Comparison of ENCODE assay signal across 26 mouse cellular contexts in genomic region chr16:70550835-70551234, GRCm38 (mm10).
DNase-seq lines count a peak whose midpoint lies in the region; ATAC-seq and TF ChIP-seq lines count a peak whose summit lies in the region.
"Had no signal": no experiment of that assay in that cellular context is flagged by ENCODE, and none has a peak within 500 bp of the region (broad histone marks: within the 10 kb centered on the region; RNA-seq: fewer than 3 reads in every experiment).

No protein-coding gene starts in this region.

- 0 out of 2 replicates have a peak, but pooled peaks have one; percentile 46 for ATAC-seq in forebrain, embryonic 11.5 days (replicated peaks; ENCODE audit: low FRiP score)
- no peak for ATAC-seq in forebrain, postnatal 0 days
- peak; percentile 86 for ATAC-seq in midbrain, embryonic 11.5 days (ENCODE audit: low FRiP score)
- no peak for ATAC-seq in midbrain, embryonic 14.5 days (ENCODE audit: low FRiP score, low TSS enrichment)
- ATAC-seq: activated CD4-positive, CD25-positive, alpha-beta regulatory T cell, adult 4 months; forebrain, embryonic 15.5 days; hindbrain, postnatal 0 days had no signal

- no peak for DNase-seq in forebrain, embryonic 11.5 days (ENCODE audit: low spot score)
- no peak for DNase-seq in forebrain, postnatal 0 days
- no peak for DNase-seq in midbrain, embryonic 11.5 days (ENCODE audit: low spot score, missing footprints)
- no peak for DNase-seq in midbrain, embryonic 14.5 days
- DNase-seq in embryo, embryonic 10 days (ENCODE audit: low spot score), result peak; percentile 43
- DNase-seq in embryo, embryonic 9.5 days (ENCODE audit: extremely low spot score), result peak; percentile 28
- no peak for DNase-seq in left cerebral cortex, adult 8-10 months (ENCODE audit: low spot score in 2 of 2)
- DNase-seq: adrenal gland, adult 8-10 months; adrenal gland, postnatal 36 days; cerebellum, adult 18-20 months; cerebellum, adult 9-10 months; cerebellum, postnatal 14 days; gastrocnemius, postnatal 10 days; gastrocnemius, postnatal 36 days; heart, adult 2 months; heart, postnatal 14 days; heart, postnatal 4 days had no signal

- no peaks in the 10 kb centered on the region for H3K4me1 ChIP-seq in forebrain, embryonic 11.5 days (replicated peaks; ENCODE audit: control insufficient read depth, insufficient read depth, low read length)
- H3K4me1 ChIP-seq in forebrain, postnatal 0 days (ENCODE audit: insufficient read depth), result no peaks in the 10 kb centered on the region
- no peaks in the 10 kb centered on the region for H3K4me1 ChIP-seq in midbrain, embryonic 11.5 days (ENCODE audit: control insufficient read depth, insufficient read depth, low read length)
- H3K4me1 ChIP-seq in midbrain, embryonic 14.5 days (ENCODE audit: control insufficient read depth, insufficient read depth, low read length), result no peaks in the 10 kb centered on the region
- H3K4me1 ChIP-seq: embryonic facial prominence, embryonic 12.5 days; embryonic facial prominence, embryonic 15.5 days; forebrain, embryonic 15.5 days; heart, embryonic 10.5 days; heart, embryonic 13.5 days had no signal

- H3K4me2 ChIP-seq in forebrain, embryonic 11.5 days (ENCODE audit: low read depth, low read length, severe bottlenecking), result no peak overlapping the region
- H3K4me2 ChIP-seq in forebrain, postnatal 0 days (ENCODE audit: low read depth), result no peak overlapping the region
- no peak overlapping the region for H3K4me2 ChIP-seq in midbrain, embryonic 11.5 days
- no peak overlapping the region for H3K4me2 ChIP-seq in midbrain, embryonic 14.5 days (ENCODE audit: low read length)
- H3K4me2 ChIP-seq: embryonic facial prominence, embryonic 12.5 days; embryonic facial prominence, embryonic 15.5 days; forebrain, embryonic 12.5 days; forebrain, embryonic 15.5 days; heart, embryonic 13.5 days; hindbrain, embryonic 14.5 days had no signal

- H3K27ac ChIP-seq in forebrain, embryonic 11.5 days (ENCODE audit: low read depth, low read length), result no peak overlapping the region
- no peak overlapping the region for H3K27ac ChIP-seq in forebrain, postnatal 0 days (ENCODE audit: low read depth, low read length)
- H3K27ac ChIP-seq in midbrain, embryonic 11.5 days (ENCODE audit: low read depth, low read length), result peak overlapping the region; percentile 1; the same call in 1 of the 2 replicates
- no peak overlapping the region for H3K27ac ChIP-seq in midbrain, embryonic 14.5 days (replicated peaks; ENCODE audit: low read depth, low read length)
- H3K27ac ChIP-seq: embryonic facial prominence, embryonic 12.5 days; embryonic facial prominence, embryonic 15.5 days; forebrain, embryonic 12.5 days; forebrain, embryonic 15.5 days; heart, adult 2 months; heart, embryonic 10.5 days; heart, embryonic 13.5 days; hindbrain, embryonic 14.5 days; hindbrain, postnatal 0 days had no signal

- TF ChIP-seq CTCF in forebrain, postnatal 0 days (IDR thresholded peaks at IDR 0.05; ENCODE audit: low read depth), result no peak

- H3K36me3 ChIP-seq in forebrain, embryonic 11.5 days (ENCODE audit: control insufficient read depth, insufficient read depth, low read length), result no peaks in the 10 kb centered on the region
- H3K36me3 ChIP-seq in forebrain, postnatal 0 days (ENCODE audit: insufficient read depth), result no peaks in the 10 kb centered on the region
- H3K36me3 ChIP-seq in midbrain, embryonic 11.5 days (ENCODE audit: control insufficient read depth, insufficient read depth, low read length), result no peaks in the 10 kb centered on the region
- H3K36me3 ChIP-seq in midbrain, embryonic 14.5 days (ENCODE audit: control insufficient read depth, insufficient read depth, low read length), result no peaks in the 10 kb centered on the region
- H3K36me3 ChIP-seq: embryonic facial prominence, embryonic 12.5 days; embryonic facial prominence, embryonic 15.5 days; forebrain, embryonic 12.5 days; forebrain, embryonic 15.5 days; heart, embryonic 10.5 days; heart, embryonic 13.5 days had no signal

- no peaks in the 10 kb centered on the region for H3K9me3 ChIP-seq in forebrain, embryonic 11.5 days (ENCODE audit: control insufficient read depth, low read length)
- no peaks in the 10 kb centered on the region for H3K9me3 ChIP-seq in forebrain, postnatal 0 days (ENCODE audit: low read length)
- no peaks in the 10 kb centered on the region for H3K9me3 ChIP-seq in midbrain, embryonic 11.5 days (ENCODE audit: control insufficient read depth, low read length)
- H3K9me3 ChIP-seq in midbrain, embryonic 14.5 days (ENCODE audit: control insufficient read depth, low read length), result no peaks in the 10 kb centered on the region
- H3K9me3 ChIP-seq: embryonic facial prominence, embryonic 12.5 days; embryonic facial prominence, embryonic 15.5 days; forebrain, embryonic 12.5 days; forebrain, embryonic 15.5 days; heart, embryonic 10.5 days; heart, embryonic 13.5 days had no signal

- no peak overlapping the region for H3K9ac ChIP-seq in forebrain, embryonic 11.5 days (ENCODE audit: low read length)
- no peak overlapping the region for H3K9ac ChIP-seq in forebrain, postnatal 0 days
- no peak overlapping the region for H3K9ac ChIP-seq in midbrain, embryonic 11.5 days (ENCODE audit: low read length)
- H3K9ac ChIP-seq in midbrain, embryonic 14.5 days (replicated peaks; ENCODE audit: low read length), result no peak overlapping the region
- H3K9ac ChIP-seq: embryonic facial prominence, embryonic 12.5 days; embryonic facial prominence, embryonic 15.5 days; forebrain, embryonic 12.5 days; forebrain, embryonic 15.5 days; heart, embryonic 13.5 days; hindbrain, embryonic 14.5 days had no signal

- 25% methylated on average over 3 of the region's 3 CpGs for WGBS in forebrain, embryonic 11.5 days
- WGBS in forebrain, postnatal 0 days, result 50% methylated on average over 3 of the region's 3 CpGs
- 17% methylated on average over 3 of the region's 3 CpGs for WGBS in midbrain, embryonic 11.5 days
- 26% methylated on average over 3 of the region's 3 CpGs for WGBS in midbrain, embryonic 14.5 days

- H3K27me3 ChIP-seq in forebrain, embryonic 11.5 days (ENCODE audit: control insufficient read depth, insufficient read depth, low read length), result no peaks in the 10 kb centered on the region
- H3K27me3 ChIP-seq in forebrain, postnatal 0 days (ENCODE audit: insufficient read depth, low read length), result no peaks in the 10 kb centered on the region
- no peaks in the 10 kb centered on the region for H3K27me3 ChIP-seq in midbrain, embryonic 11.5 days (ENCODE audit: control insufficient read depth, insufficient read depth, low read length)
- no peaks in the 10 kb centered on the region for H3K27me3 ChIP-seq in midbrain, embryonic 14.5 days (ENCODE audit: control insufficient read depth, insufficient read depth, low read length)
- H3K27me3 ChIP-seq: embryonic facial prominence, embryonic 12.5 days; embryonic facial prominence, embryonic 15.5 days; forebrain, embryonic 12.5 days; forebrain, embryonic 15.5 days; heart, embryonic 13.5 days had no signal

- H3K4me3 ChIP-seq in forebrain, embryonic 11.5 days (ENCODE audit: low read depth, low read length), result no peak overlapping the region
- no peak overlapping the region for H3K4me3 ChIP-seq in forebrain, postnatal 0 days (ENCODE audit: low read depth, low read length)
- no peak overlapping the region for H3K4me3 ChIP-seq in midbrain, embryonic 11.5 days (ENCODE audit: low read depth, low read length)
- no peak overlapping the region for H3K4me3 ChIP-seq in midbrain, embryonic 14.5 days (replicated peaks; ENCODE audit: low read depth, low read length)
- H3K4me3 ChIP-seq: embryonic facial prominence, embryonic 12.5 days; embryonic facial prominence, embryonic 15.5 days; forebrain, embryonic 12.5 days; forebrain, embryonic 15.5 days; heart, adult 2 months; heart, embryonic 10.5 days; heart, embryonic 13.5 days had no signal

Comparison
In these comparisons a context has a peak if more than half of its experiments do, and no peak if none do; other contexts are left out.
1. ATAC-seq: peak in forebrain, embryonic 11.5 days (single experiment) and midbrain, embryonic 11.5 days (single experiment); none in forebrain, postnatal 0 days (single experiment) and midbrain, embryonic 14.5 days (single experiment).
2. DNase-seq: peak in embryo, embryonic 10 days (single experiment) and embryo, embryonic 9.5 days (single experiment); none in forebrain, embryonic 11.5 days (single experiment), forebrain, postnatal 0 days (single experiment), midbrain, embryonic 11.5 days (single experiment), midbrain, embryonic 14.5 days (single experiment) and left cerebral cortex, adult 8-10 months (0 of 2).